8 mouse cellular contexts compared by ENCODE assay signal in genomic region chr2:35255885-35256833, GRCm38 (mm10). TPM values are rescaled to one million over a fixed set of nuclear protein-coding genes. Genes with fewer than 3 reads are reported as not detected.
A peak's percentile ranks its signal among the peaks of the same experiment; 100 is the strongest.
DNase-seq lines count a peak whose midpoint lies in the region; ATAC-seq and TF ChIP-seq lines count a peak whose summit lies in the region.

TSS of gene Gsn (plus strand) at chr2:35256380.

- H3K9ac ChIP-seq in embryonic facial prominence, embryonic 13.5 days = peak within 1 kb of the TSS; percentile 81
- H3K9ac ChIP-seq in liver, adult 2 months (ENCODE audit: low read depth, low read length) = peak within 1 kb of the TSS; percentile 39

- H3K79me2 ChIP-seq in liver, adult 2 months (ENCODE audit: control insufficient read depth, insufficient read depth, low read length) = no peaks in the 10 kb centered on the region

- H3K9me3 ChIP-seq in embryonic facial prominence, embryonic 13.5 days = no peaks in the 10 kb centered on the region

- H3K4me3 ChIP-seq in embryonic facial prominence, embryonic 13.5 days = peak within 1 kb of the TSS; percentile 65
- H3K4me3 ChIP-seq in liver, adult 2 months (ENCODE audit: insufficient read depth, low read depth, low read length) = peak within 1 kb of the TSS; percentile 54

- H3K36me3 ChIP-seq in embryonic facial prominence, embryonic 13.5 days = no peaks in the 10 kb centered on the region
- no peaks in the 10 kb centered on the region for H3K36me3 ChIP-seq in liver, adult 2 months (ENCODE audit: control insufficient read depth, insufficient read depth, low read length)

- peak within 1 kb of the TSS; percentile 60 for H3K27ac ChIP-seq in embryonic facial prominence, embryonic 13.5 days
- no peak within 1 kb of the TSS for H3K27ac ChIP-seq in liver, adult 2 months (replicated peaks; ENCODE audit: insufficient read depth, low read depth, low read length)

- H3K27me3 ChIP-seq in embryonic facial prominence, embryonic 13.5 days = no peaks in the 10 kb centered on the region
- H3K27me3 ChIP-seq in liver, adult 2 months (ENCODE audit: control insufficient read depth, insufficient read depth, low read length) = no peaks in the 10 kb centered on the region; the same call in 1 of the 2 replicates

- no peak for TF ChIP-seq POLR2A in liver, adult 2 months (IDR thresholded peaks at IDR 0.05; ENCODE audit: extremely low read depth, insufficient read depth, low read length)

- DNase-seq in 3134 (ENCODE audit: extremely low read depth, insufficient read length, low spot score) (peak; percentile 94), adipocyte (ENCODE audit: low spot score) (peak; percentile 87)
- DNase-seq in heart, adult 9 months (ENCODE audit: low spot score in 2 of 2) = peak; percentile 77 to 81
- peak; percentile 65 for DNase-seq in kidney, adult 9 months
- peak; percentile 45 for DNase-seq in liver, adult 2 months (ENCODE audit: extremely low read depth, low read depth, low spot score)
- peak; percentile 81 to 91 for DNase-seq in spleen, postnatal 4 days (ENCODE audit: low spot score in 2 of 2)

- WGBS in embryonic facial prominence, embryonic 13.5 days = 4% methylated on average over 54 of the region's 54 CpGs
- WGBS in liver, adult 2 months = 7% methylated on average over 54 of the region's 54 CpGs

- peak; percentile 90 for ATAC-seq in embryonic facial prominence, embryonic 13.5 days (ENCODE audit: insufficient number of reproducible peaks, insufficient read depth, low FRiP score, low TSS enrichment, low read depth)
- ATAC-seq in monocyte, adult 5-6 weeks (replicated peaks; ENCODE audit: insufficient number of reproducible peaks, low FRiP score, low TSS enrichment, poor library complexity, severe bottlenecking) = peak; percentile 77

- peaks cover 53% of the 10 kb centered on the region for H3K4me1 ChIP-seq in embryonic facial prominence, embryonic 13.5 days
- H3K4me1 ChIP-seq in liver, adult 2 months (ENCODE audit: control insufficient read depth, insufficient read depth, low read length) = peaks cover 2% of the 10 kb centered on the region; the same call in 1 of the 2 replicates

- TF ChIP-seq CTCF in liver, adult 2 months (IDR thresholded peaks at IDR 0.05; ENCODE audit: low read depth, low read length) = no peak

- H3K4me2 ChIP-seq in embryonic facial prominence, embryonic 13.5 days = peak within 1 kb of the TSS; percentile 95

RNA-seq across cellular contexts. Expression of gene Gsn, which starts in this region (rescaled TPM):
- polyA plus RNA-seq in embryonic facial prominence, embryonic 13.5 days (2015; fragmentation: Nextera tagmentation; extraction: Ambion mirVana) = 176 and 188 TPM in 2 replicates
- total RNA-seq in liver, adult 2 months (2014; rRNA removed) = 16.9 and 22.8 TPM in 2 replicates
- polyA plus RNA-seq in liver, adult 2 months (2012; rRNA removed) = 20.9 and 22.5 TPM in 2 replicates
- 36.7 to 46.1 TPM (median 45.9 TPM) in 3 replicates for total RNA-seq in monocyte, adult 5-6 weeks (2017)
